Mouse (Mus musculus): ENCODE data around the gene Pepd. TPM values are rescaled to one million over a fixed set of nuclear protein-coding genes. Genes with fewer than 3 reads are reported as not detected.
"Not testable (repeated sequence)": the region's sequence is repeated elsewhere in the genome, so short reads cannot be mapped to it uniquely, and the experiment has no call there.

The Pepd gene
- polyA plus RNA-seq, 2 experiments from 2014 or later: 53.8 to 54.2 TPM

GRCm38 (mm10) chr7:34933142-34933541, 21.0 kb downstream of the Pepd start:
- no peak for ATAC-seq

- ATAC-seq: no peak
Observed at GRCm38 (mm10) chr7:34936347-34936746, 24.2 kb downstream of the Pepd start.

- ATAC-seq: no peak
Observed at GRCm38 (mm10) chr7:34938636-34939261, 26.6 kb downstream of the Pepd start.

GRCm38 (mm10) chr7:34939262-34939951, 27.2 kb downstream of the Pepd start:
- no peak for ATAC-seq

- ATAC-seq: no peak
Observed at GRCm38 (mm10) chr7:34939952-34940312, 27.8 kb downstream of the Pepd start.

- no peak for ATAC-seq
Observed at GRCm38 (mm10) chr7:34943581-34944123, 31.5 kb downstream of the Pepd start.

GRCm38 (mm10) chr7:34946269-34946925, 34.2 kb downstream of the Pepd start:
- no peak for ATAC-seq

GRCm38 (mm10) chr7:34954548-34954947, 42.4 kb downstream of the Pepd start:
- ATAC-seq: no peak

- no peak for ATAC-seq
Observed at GRCm38 (mm10) chr7:34955295-34955694, 43.1 kb downstream of the Pepd start.

- ATAC-seq: no peak
Observed at GRCm38 (mm10) chr7:34957138-34957537, 45.0 kb downstream of the Pepd start.

GRCm38 (mm10) chr7:34963889-34964645, 51.9 kb downstream of the Pepd start:
- no peak for ATAC-seq

- ATAC-seq: no peak
Observed at GRCm38 (mm10) chr7:34967362-34967761, 55.2 kb downstream of the Pepd start.

- no peak for ATAC-seq
Observed at GRCm38 (mm10) chr7:34968749-34969433, 56.7 kb downstream of the Pepd start.

GRCm38 (mm10) chr7:34971826-34972225, 59.6 kb downstream of the Pepd start:
- ATAC-seq: no peak

GRCm38 (mm10) chr7:34972990-34973440, 60.8 kb downstream of the Pepd start:
- ATAC-seq: no peak

GRCm38 (mm10) chr7:34973877-34974276, 61.7 kb downstream of the Pepd start:
- no peak for ATAC-seq

- ATAC-seq: no peak
Observed at GRCm38 (mm10) chr7:34975913-34976312, 63.7 kb downstream of the Pepd start.

GRCm38 (mm10) chr7:34977403-34977802, 65.2 kb downstream of the Pepd start:
- no peak for ATAC-seq

- no peak for ATAC-seq
Observed at GRCm38 (mm10) chr7:34981803-34982202, 69.6 kb downstream of the Pepd start.

GRCm38 (mm10) chr7:34982372-34982771, 70.2 kb downstream of the Pepd start:
- ATAC-seq: not testable (repeated sequence)

GRCm38 (mm10) chr7:34983702-34984475, 71.7 kb downstream of the Pepd start:
- ATAC-seq: no peak

Measured in activated CD4-positive, CD25-positive, alpha-beta regulatory T cell, adult 4 months (primary cell).